In genomic region chr11:104624791-104625391, GRCm38 (mm10) we compare ENCODE assay signal across 7 mouse cellular contexts. TPM values are rescaled to one million over a fixed set of nuclear protein-coding genes. Genes with fewer than 3 reads are reported as not detected.
DNase-seq lines count a peak whose midpoint lies in the region; ATAC-seq and TF ChIP-seq lines count a peak whose summit lies in the region.

No protein-coding gene starts in this region.

- no peaks in the 10 kb centered on the region for H3K4me1 ChIP-seq in ES-Bruce4 (ENCODE audit: control insufficient read depth, insufficient read depth, low read length)
- H3K4me1 ChIP-seq in embryonic facial prominence, embryonic 14.5 days (ENCODE audit: control insufficient read depth, insufficient read depth, low read length): peaks cover 15% of the 10 kb centered on the region

- TF ChIP-seq POLR2A in ES-Bruce4 (IDR thresholded peaks at IDR 0.05; ENCODE audit: insufficient read depth, low read length): no peak

- intact Hi-C loops in heart, postnatal 25 days (cut with DNase I): no loop called here

- no peak overlapping the region for H3K9ac ChIP-seq in ES-Bruce4 (ENCODE audit: low read depth, poor library complexity, severe bottlenecking)
- H3K9ac ChIP-seq in embryonic facial prominence, embryonic 14.5 days (ENCODE audit: low read depth, low read length): no peak overlapping the region

- H3K27me3 ChIP-seq in ES-Bruce4 (ENCODE audit: control insufficient read depth, insufficient read depth, low read length, poor library complexity, severe bottlenecking): no peaks in the 10 kb centered on the region
- H3K27me3 ChIP-seq in embryonic facial prominence, embryonic 14.5 days (replicated peaks; ENCODE audit: control insufficient read depth, insufficient read depth, low read length): no peaks in the 10 kb centered on the region

- 0 out of 2 replicates have a peak, but pooled peaks have one; percentile 38 for TF ChIP-seq EP300 in ES-Bruce4 (IDR thresholded peaks at IDR 0.05; ENCODE audit: insufficient read depth, low read depth, low read length)

- peak; percentile 9 for TF ChIP-seq CTCF in ES-Bruce4 (IDR thresholded peaks at IDR 0.05; ENCODE audit: low read depth, low read length)

- no peaks in the 10 kb centered on the region for H3K9me3 ChIP-seq in ES-Bruce4 (replicated peaks; ENCODE audit: control insufficient read depth, insufficient read depth, low read length, poor library complexity, severe bottlenecking)
- H3K9me3 ChIP-seq in embryonic facial prominence, embryonic 14.5 days (ENCODE audit: control insufficient read depth, low read length): no peaks in the 10 kb centered on the region

- WGBS in embryonic facial prominence, embryonic 14.5 days: 22% methylated on average over 6 of the region's 6 CpGs

- H3K36me3 ChIP-seq in ES-Bruce4 (ENCODE audit: control insufficient read depth, insufficient read depth, low read length, poor library complexity, severe bottlenecking): no peaks in the 10 kb centered on the region
- H3K36me3 ChIP-seq in embryonic facial prominence, embryonic 14.5 days (ENCODE audit: control insufficient read depth, insufficient read depth, low read length): no peaks in the 10 kb centered on the region

- H3K4me3 ChIP-seq in ES-Bruce4 (ENCODE audit: low read depth, low read length): no peak overlapping the region
- H3K4me3 ChIP-seq in embryonic facial prominence, embryonic 14.5 days (ENCODE audit: low read depth, low read length): no peak overlapping the region

- DNase-seq in 416B (ENCODE audit: low read depth): peak; percentile 57
- peak; percentile 81 for DNase-seq in embryonic facial prominence, embryonic 14.5 days (ENCODE audit: low spot score)
- DNase-seq in heart, postnatal 25 days (ENCODE audit: low spot score): peak; percentile 48
- DNase-seq in mesoderm, embryonic 11.5 days (ENCODE audit: low read depth, low spot score): peak; percentile 52
- no peak for DNase-seq in layer of hippocampus, postnatal 14 days (ENCODE audit: low spot score in 2 of 2)
- DNase-seq in layer of hippocampus, adult 8-10 months (ENCODE audit: low spot score in 2 of 2): no peak

- H3K27ac ChIP-seq in ES-Bruce4 (ENCODE audit: insufficient read depth, low read length): no peak overlapping the region
- H3K27ac ChIP-seq in embryonic facial prominence, embryonic 14.5 days (replicated peaks; ENCODE audit: low read depth, low read length): peak overlapping the region; percentile 79

- ATAC-seq in embryonic facial prominence, embryonic 14.5 days (ENCODE audit: low read depth): peak; percentile 79

- H3K4me2 ChIP-seq in embryonic facial prominence, embryonic 14.5 days (ENCODE audit: low read depth, low read length): peak overlapping the region; percentile 32

RNA-seq across cellular contexts. Expression of gene Itgb3, which starts 17.1 kb away (rescaled TPM):
- polyA plus RNA-seq in ES-Bruce4 (2011; ENCODE audit: insufficient read depth, insufficient read length, low read depth, missing spikeins): 5.1 and 5.8 TPM in 2 replicates
- 2.1 and 2.6 TPM in 2 replicates for polyA plus RNA-seq in embryonic facial prominence, embryonic 14.5 days (2014; fragmentation: Nextera tagmentation; extraction: Ambion mirVana)
- total RNA-seq in heart, postnatal 25 days (2021): 1 to 10 TPM; 3.1 to 3.8 TPM
- total RNA-seq in layer of hippocampus, postnatal 14 days (2021): 1 to 10 TPM; 2.1 to 2.5 TPM
- total RNA-seq in layer of hippocampus, adult 8-10 months (2022): 1 to 10 TPM; 1.4 to 4.7 (median 3.1) TPM

Comparison
In these comparisons a context has a peak if more than half of its experiments do, and no peak if none do; other contexts are left out.
1. DNase-seq: peak in 416B (single experiment), embryonic facial prominence, embryonic 14.5 days (single experiment), heart, postnatal 25 days (single experiment) and mesoderm, embryonic 11.5 days (single experiment); none in layer of hippocampus, postnatal 14 days (0 of 2) and layer of hippocampus, adult 8-10 months (0 of 2).